Mouse (Mus musculus) kidney, postnatal 0 days (tissue): Measurements from ENCODE around the gene Cep55. TPM values are rescaled to one million over a fixed set of nuclear protein-coding genes. Genes with fewer than 3 reads are reported as not detected.

ENCODE experiments used
- ATAC-seq: fragments of 200-750 bp; cut with Nextera tagmentation; replicated peaks from 2 replicates; pipeline ENCODE4 v1.8.0; 2017; ENCODE audit warnings: low read depth, moderate number of reproducible peaks, moderate TSS enrichment, moderate library complexity; ENCODE audit not compliant: low FRiP score
- DNase-seq: peaks from one replicate; pipeline ENCODE4 v3.0.0-alpha.2; 2016; ENCODE audit warnings: low spot score
- H3K27ac ChIP-seq: fragments of 300-500 bp; sonication (generic); 2 replicates; pipeline ENCODE4 v1.5.1; 2014; ENCODE audit warnings: mild to moderate bottlenecking
- H3K27me3 ChIP-seq: fragments of 300-500 bp; sonication (generic); 2 replicates; pipeline ENCODE4 v1.6.1; 2014; ENCODE audit warnings: low read length, mixed read lengths; ENCODE audit not compliant: insufficient read depth
- H3K36me3 ChIP-seq: fragments of 300-500 bp; sonication (generic); 2 replicates; pipeline ENCODE4 v1.6.1; 2014; ENCODE audit warnings: low read length, mixed read lengths; ENCODE audit not compliant: insufficient read depth
- H3K4me1 ChIP-seq: fragments of 300-500 bp; sonication (generic); replicated peaks from 2 replicates; pipeline ENCODE4 v1.6.1; 2014; ENCODE audit warnings: antibody characterized with exemption, low read length, mixed read lengths; ENCODE audit not compliant: insufficient read depth
- H3K4me2 ChIP-seq: fragments of 300-500 bp; sonication (generic); 2 replicates; pipeline ENCODE4 v1.6.1; 2014; ENCODE audit warnings: mild to moderate bottlenecking, low read length, moderate library complexity, mixed read lengths
- H3K4me3 ChIP-seq: fragments of 300-500 bp; sonication (generic); replicated peaks from 2 replicates; pipeline ENCODE4 v1.5.1; 2014; ENCODE audit warnings: low read depth, low read length
- H3K9ac ChIP-seq: fragments of 300-500 bp; sonication (generic); 2 replicates; pipeline ENCODE4 v1.6.1; 2014; ENCODE audit warnings: low read depth, low read length
- H3K9me3 ChIP-seq: fragments of 300-500 bp; sonication (generic); replicated peaks from 2 replicates; pipeline ENCODE4 v1.6.1; 2016; ENCODE audit warnings: low read length, inconsistent platforms, mixed read lengths
- CTCF ChIP-seq: IDR thresholded peaks from 2 replicates; pipeline ENCODE4 v1.5.1; 2016; ENCODE audit warnings: antibody characterized with exemption, low read depth, mild to moderate bottlenecking, moderate library complexity
- WGBS: fragments of 180-500 bp; shearing (Covaris S2); extraction: QIAGEN DNeasy Blood & Tissue Kit; methylation state at CpG from one replicate; pipeline ENCODE4 v1.1.7; 2014; 5-methylcytosine and 5-hydroxymethylcytosine counted together
- polyA plus RNA-seq: library from polyadenylated mRNA; unstranded; fragments of >200 nt; fragmentation: Nextera tagmentation; extraction: Ambion mirVana; gene quantifications from 2 replicates; pipeline ENCODE4 v1.2.1, GENCODE M21; 2015

Gene Cep55
- polyA plus RNA-seq, 1 experiment from 2014 or later = 13.8 TPM

DNA sequence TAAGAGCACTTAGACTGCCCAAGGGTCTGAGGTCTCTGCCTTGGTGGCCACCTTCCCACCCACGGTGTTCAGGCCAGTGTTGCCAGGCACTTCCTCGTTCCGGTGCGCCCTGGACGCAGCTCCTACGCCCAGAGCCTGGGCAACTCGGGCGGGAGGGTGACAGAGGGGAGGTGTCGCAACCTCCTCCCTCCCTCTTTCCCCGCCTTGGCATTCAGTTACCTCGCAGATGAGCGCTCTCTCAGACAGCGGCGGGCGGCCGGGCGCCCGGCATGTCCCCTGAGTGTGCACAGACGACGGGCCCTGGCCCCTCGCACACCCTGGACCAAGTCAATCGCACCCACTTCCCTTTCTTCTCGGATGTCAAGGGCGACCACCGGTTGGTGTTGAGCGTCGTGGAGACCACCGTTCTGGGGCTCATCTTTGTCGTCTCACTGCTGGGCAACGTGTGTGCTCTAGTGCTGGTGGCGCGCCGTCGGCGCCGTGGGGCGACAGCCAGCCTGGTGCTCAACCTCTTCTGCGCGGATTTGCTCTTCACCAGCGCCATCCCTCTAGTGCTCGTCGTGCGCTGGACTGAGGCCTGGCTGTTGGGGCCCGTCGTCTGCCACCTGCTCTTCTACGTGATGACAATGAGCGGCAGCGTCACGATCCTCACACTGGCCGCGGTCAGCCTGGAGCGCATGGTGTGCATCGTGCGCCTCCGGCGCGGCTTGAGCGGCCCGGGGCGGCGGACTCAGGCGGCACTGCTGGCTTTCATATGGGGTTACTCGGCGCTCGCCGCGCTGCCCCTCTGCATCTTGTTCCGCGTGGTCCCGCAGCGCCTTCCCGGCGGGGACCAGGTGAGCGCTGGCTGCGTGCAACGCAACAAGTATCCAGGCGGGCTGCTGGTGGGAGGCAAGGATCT is 42.3 kb downstream of the Cep55 start, which contains the start of gene Ffar4:
Gene Ffar4 (plus strand): TSS at position 214 of the 901 bp plus-strand sequence.
- WGBS = under 1% methylated on average over 76 of the region's 77 CpGs
- H3K27me3 ChIP-seq = peaks cover 21% of the 10 kb centered on the region
- DNase-seq = peak; percentile 12

GRCm38 (mm10) chr19:38107871-38108270 is 53.1 kb downstream of the Cep55 start:
- Histone ChIP-seq H3K9ac (no peak overlapping the region), H3K9me3 (no peaks in the 10 kb centered on the region), H3K4me3 (no peak overlapping the region), H3K4me2 (no peak overlapping the region), H3K27me3 (no peaks in the 10 kb centered on the region), H3K36me3 (no peaks in the 10 kb centered on the region), H3K4me1 (no peaks in the 10 kb centered on the region), H3K27ac (no peak overlapping the region)
- TF ChIP-seq CTCF = no peak
- no peak for ATAC-seq
- no peak for DNase-seq
- WGBS = 91% methylated on average over 4 of the region's 4 CpGs

More for the DNA sequence above, 42.3 kb downstream of the Cep55 start, which contains the start of gene Ffar4:
- TF ChIP-seq CTCF = no peak
- no peaks in the 10 kb centered on the region for H3K36me3 ChIP-seq
- H3K9me3 ChIP-seq = no peaks in the 10 kb centered on the region
- no peak within 1 kb of the TSS for H3K9ac ChIP-seq
- H3K4me1 ChIP-seq = peaks cover 9% of the 10 kb centered on the region; the same call in 1 of the 2 replicates
- peak within 1 kb of the TSS; percentile 54 for H3K4me2 ChIP-seq
- H3K27ac ChIP-seq = no peak within 1 kb of the TSS
- peak within 1 kb of the TSS; percentile 22 for H3K4me3 ChIP-seq
- peak; percentile 63; the same call in 1 of the 2 replicates for ATAC-seq

GRCm38 (mm10) chr19:38109506-38110242 is 54.9 kb downstream of the Cep55 start:
- 93% methylated on average over 15 of the region's 15 CpGs for WGBS
- no peak for TF ChIP-seq CTCF
- no peak overlapping the region for H3K27ac ChIP-seq
- H3K36me3 ChIP-seq = no peaks in the 10 kb centered on the region
- no peak for ATAC-seq
- DNase-seq = no peak
- no peak overlapping the region for H3K9ac ChIP-seq
- no peak overlapping the region for H3K4me3 ChIP-seq
- no peaks in the 10 kb centered on the region for H3K4me1 ChIP-seq
- H3K4me2 ChIP-seq = no peak overlapping the region
- no peaks in the 10 kb centered on the region for H3K9me3 ChIP-seq
- no peaks in the 10 kb centered on the region for H3K27me3 ChIP-seq

DNA sequence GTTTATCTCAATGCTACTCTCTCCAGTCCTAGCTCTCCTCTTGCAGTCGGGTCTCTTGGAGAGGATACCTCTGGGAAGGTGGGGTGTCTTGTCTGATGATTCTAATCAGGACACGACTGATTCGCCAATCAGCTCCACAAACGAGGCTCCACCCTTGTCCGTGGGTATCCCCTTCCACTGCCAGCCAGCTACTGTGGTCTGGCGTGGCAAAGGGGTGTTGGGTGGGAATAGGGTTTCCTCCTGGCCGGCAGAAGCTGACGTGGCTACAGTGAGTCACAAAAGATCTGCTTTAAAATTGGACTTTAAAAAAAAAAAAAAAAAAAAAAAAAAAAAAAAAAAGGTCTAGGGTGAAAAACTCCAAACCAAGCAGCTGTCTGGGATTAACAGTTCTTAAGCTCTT is 56.2 kb downstream of the Cep55 start:
- Histone ChIP-seq H3K4me2 (no peak overlapping the region), H3K27me3 (no peaks in the 10 kb centered on the region), H3K4me1 (no peaks in the 10 kb centered on the region), H3K27ac (no peak overlapping the region), H3K36me3 (no peaks in the 10 kb centered on the region), H3K9me3 (no peaks in the 10 kb centered on the region), H3K9ac (no peak overlapping the region), H3K4me3 (no peak overlapping the region)
- no peak for TF ChIP-seq CTCF
- 82% methylated on average over 8 of the region's 8 CpGs for WGBS
- ATAC-seq (no peak), DNase-seq (no peak)

DNA sequence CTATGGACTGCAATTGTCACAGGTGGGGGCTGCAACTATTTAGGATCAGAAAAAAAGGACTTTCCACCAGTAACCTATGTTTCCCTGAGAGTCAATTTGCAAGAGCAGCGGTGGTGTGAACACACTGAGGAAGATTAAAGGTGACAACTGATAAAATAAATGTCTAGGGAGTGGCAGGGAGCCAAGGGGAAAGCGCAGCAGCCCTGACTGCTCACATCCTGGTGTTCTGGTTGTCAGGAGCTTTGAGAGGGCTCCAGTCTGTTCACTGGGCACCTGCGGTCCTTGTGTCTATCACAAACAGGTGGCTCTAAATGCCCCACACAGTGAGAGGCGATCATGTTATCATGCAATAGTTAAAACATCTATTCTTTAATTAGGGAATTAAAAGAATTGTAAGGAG is 57.8 kb downstream of the Cep55 start:
- no peaks in the 10 kb centered on the region for H3K36me3 ChIP-seq

GRCm38 (mm10) chr19:38114834-38115491 is 60.2 kb downstream of the Cep55 start:
- 88% methylated on average over 7 of the region's 7 CpGs for WGBS
- no peak for ATAC-seq

More for the DNA sequence above, 57.8 kb downstream of the Cep55 start:
- no peak for DNase-seq
- Histone ChIP-seq H3K27ac (no peak overlapping the region), H3K9me3 (no peaks in the 10 kb centered on the region), H3K4me2 (no peak overlapping the region), H3K4me3 (no peak overlapping the region), H3K27me3 (no peaks in the 10 kb centered on the region), H3K4me1 (no peaks in the 10 kb centered on the region), H3K9ac (no peak overlapping the region)
- ATAC-seq = no peak
- 54% methylated on average over 4 of the region's 4 CpGs for WGBS
- no peak for TF ChIP-seq CTCF

More at GRCm38 (mm10) chr19:38114834-38115491, 60.2 kb downstream of the Cep55 start:
- H3K27me3 ChIP-seq = no peaks in the 10 kb centered on the region
- H3K36me3 ChIP-seq = no peaks in the 10 kb centered on the region
- no peak overlapping the region for H3K27ac ChIP-seq
- no peaks in the 10 kb centered on the region for H3K9me3 ChIP-seq
- H3K4me3 ChIP-seq = no peak overlapping the region
- H3K9ac ChIP-seq = no peak overlapping the region
- H3K4me2 ChIP-seq = no peak overlapping the region
- no peaks in the 10 kb centered on the region for H3K4me1 ChIP-seq
- no peak for TF ChIP-seq CTCF
- DNase-seq = no peak
